Mouse (Mus musculus) right cerebral cortex, postnatal 36 days (tissue): Measurements from ENCODE around the gene Rgs6.

Experiments used
- DNase-seq, 2 experiments: peaks; one replicate each; pipeline ENCODE4 v3.0.0; 2022; ENCODE audit warnings: low spot score in 2 of 2, mixed read lengths in 1 of 2

The Rgs6 gene

GRCm38 (mm10) chr12:82855333-82856107 lies 267.4 kb downstream of the Rgs6 start:
- DNase-seq = peak in 1 of 2 experiments; percentile 41

DNA sequence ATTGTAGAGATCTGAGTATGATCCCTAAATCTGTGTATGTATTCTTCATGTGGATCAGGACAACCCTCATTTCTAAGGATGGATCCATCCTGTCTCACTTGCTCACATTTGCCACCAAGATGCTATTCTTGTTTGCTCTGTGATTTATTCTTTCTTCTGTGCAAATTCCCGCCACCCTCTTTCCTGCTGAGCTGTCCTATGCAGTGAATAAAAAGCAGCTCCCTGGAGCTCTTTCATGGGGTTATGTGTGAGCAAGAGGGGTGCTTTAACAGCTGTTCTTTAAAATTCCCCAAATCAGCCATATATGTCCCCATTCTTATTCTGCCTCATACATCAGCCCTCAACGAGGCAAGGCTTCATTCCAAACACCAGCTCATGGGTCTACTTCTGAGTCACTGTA lies 277.6 kb downstream of the Rgs6 start:
- DNase-seq = peak in 1 of 2 experiments; percentile 25

- DNase-seq = no peak
These were observed 292.6 kb downstream of the Rgs6 start for GRCm38 (mm10) chr12:82880711-82881110.

GRCm38 (mm10) chr12:82883079-82883478 lies 295.0 kb downstream of the Rgs6 start:
- no peak for DNase-seq

- no peak for DNase-seq
These were observed 307.1 kb downstream of the Rgs6 start for GRCm38 (mm10) chr12:82894971-82895838.

DNA sequence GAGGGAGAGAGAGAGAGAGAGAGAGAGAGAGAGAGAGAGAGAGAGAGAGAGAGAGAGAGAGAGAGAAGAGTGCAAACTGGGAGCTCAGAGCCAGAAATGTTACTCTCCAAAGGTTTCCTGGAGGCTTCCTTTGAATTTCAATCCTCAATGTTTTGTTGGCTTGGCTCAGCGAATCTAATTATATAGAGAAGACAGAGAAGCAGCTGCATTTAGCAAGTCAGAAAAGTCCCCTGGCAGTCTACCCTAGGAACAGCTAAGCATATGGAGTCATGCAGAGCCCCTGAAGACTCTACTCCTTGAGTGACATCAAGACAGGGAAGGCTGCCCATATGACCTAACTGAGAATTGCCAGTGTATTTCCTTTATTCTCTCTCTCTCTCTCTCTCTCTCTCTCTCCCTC lies 317.7 kb downstream of the Rgs6 start:
- peak; percentile 22 to 54 for DNase-seq

GRCm38 (mm10) chr12:82910846-82911245 lies 322.8 kb downstream of the Rgs6 start:
- DNase-seq = no peak

- no peak for DNase-seq
These were observed 326.0 kb downstream of the Rgs6 start for GRCm38 (mm10) chr12:82914127-82914526.

GRCm38 (mm10) chr12:82920146-82920545 lies 332.1 kb downstream of the Rgs6 start:
- no peak for DNase-seq

- no peak for DNase-seq
These were observed 333.4 kb downstream of the Rgs6 start for GRCm38 (mm10) chr12:82921287-82922015.

GRCm38 (mm10) chr12:82922856-82923506 lies 334.9 kb downstream of the Rgs6 start:
- DNase-seq = no peak

DNA sequence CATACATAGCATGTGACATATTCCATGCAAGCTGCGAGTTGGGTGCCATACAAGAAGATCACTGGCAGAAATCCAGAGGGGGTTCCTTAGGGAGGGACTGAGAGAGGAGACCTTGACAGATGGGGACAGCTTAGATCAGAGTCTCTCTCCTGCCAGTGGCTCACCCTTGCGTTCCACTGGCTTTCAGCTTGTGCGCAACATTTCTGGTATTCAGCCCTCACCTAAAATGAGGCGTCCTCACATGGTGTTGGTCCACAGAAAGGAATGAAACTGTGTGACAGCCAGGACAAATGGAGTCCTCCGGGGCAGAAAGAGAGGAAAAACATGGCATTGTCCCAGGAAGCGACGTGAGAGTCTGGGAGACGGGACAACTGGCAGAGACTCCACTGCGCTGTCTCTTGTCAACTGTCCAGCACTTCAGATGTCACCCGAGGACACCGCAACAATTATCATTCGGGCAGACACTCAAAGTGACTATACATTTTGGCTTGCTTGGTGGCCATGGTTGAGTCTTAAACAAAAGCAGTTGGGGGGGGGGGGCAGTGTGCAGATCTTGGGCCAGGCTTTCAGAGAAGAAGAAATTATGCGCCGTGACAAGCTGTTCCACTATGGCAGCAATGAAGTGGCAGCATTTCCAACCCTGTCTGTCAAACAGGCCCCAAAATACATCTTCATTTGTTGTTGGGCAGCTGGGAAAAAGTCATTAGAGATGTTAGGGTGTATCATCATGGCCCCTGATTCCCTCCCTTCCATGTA lies 344.8 kb downstream of the Rgs6 start:
- DNase-seq = no peak

DNA sequence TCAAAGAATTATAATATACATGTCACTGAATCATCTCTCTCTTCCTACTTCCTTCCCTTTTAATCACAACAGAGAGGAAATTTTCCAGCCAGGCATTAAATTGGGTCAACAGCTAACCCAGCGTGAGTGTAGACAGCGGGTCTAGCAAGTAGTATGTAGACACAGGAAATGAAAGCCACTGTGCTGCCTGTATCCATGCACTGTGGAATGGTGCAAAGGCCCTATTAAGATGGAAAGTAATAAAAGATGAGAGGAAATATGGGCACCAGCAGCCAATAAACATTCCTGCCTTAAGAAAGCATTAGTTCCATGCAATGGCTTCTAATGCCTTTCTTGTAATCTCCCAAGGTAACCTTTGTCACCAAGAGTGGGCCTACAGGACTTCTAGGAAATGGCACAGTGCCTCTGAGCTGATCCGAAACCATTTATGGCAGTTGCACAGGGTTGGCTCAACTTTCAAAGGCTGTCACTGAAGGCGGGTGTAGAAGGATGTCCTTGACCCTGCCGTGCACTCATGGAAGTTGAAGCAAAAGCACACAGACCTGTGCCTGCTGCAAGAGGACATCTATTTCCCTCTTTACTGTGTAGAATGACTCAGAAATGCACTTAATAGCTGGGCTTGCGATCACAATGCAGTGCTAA lies 347.1 kb downstream of the Rgs6 start:
- no peak for DNase-seq

GRCm38 (mm10) chr12:82935767-82936166 lies 347.7 kb downstream of the Rgs6 start:
- DNase-seq = no peak

GRCm38 (mm10) chr12:82940461-82940860 lies 352.4 kb downstream of the Rgs6 start:
- DNase-seq = no peak

DNA sequence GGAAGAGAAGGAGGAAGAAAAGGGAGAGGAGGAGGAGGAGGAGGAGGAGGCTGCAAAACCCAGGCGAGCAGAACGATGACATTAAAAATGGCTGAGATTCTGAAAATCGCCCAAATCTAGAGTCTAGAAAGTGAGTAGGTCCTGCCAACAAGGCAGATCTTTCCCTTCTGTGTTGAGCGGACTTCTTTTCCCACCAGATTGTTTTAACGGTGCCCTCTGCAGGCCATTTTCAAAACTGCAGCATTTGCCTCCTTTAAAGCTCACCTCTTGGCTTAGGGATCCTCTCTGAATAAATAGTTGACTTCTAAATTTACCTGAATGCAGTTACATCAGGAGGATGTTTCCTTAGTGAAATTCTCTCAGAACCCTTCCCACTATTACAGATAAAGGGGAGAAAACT lies 358.4 kb downstream of the Rgs6 start:
- peak; percentile 62 to 69 for DNase-seq

DNA sequence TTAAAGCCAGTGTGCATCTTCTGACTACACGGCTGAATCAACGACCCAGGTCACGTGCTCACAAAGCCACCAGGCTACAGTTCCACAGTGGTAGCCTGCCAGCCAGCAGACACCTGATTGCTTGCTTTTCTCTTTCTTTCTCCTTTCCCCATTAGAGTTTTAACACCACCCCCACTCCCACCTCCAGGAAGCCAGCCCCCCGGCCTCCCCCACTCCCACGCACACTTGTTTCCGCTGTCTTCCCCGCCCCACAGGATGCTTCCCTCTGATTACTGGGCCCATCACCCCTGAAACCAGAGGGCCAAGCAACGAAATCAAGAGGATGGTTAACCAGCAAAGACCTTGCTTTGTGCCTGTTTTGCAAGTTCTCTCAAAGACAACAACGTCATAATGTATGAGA lies 373.0 kb downstream of the Rgs6 start:
- DNase-seq = no peak

- no peak for DNase-seq
These were observed 373.8 kb downstream of the Rgs6 start for GRCm38 (mm10) chr12:82961852-82962251.

GRCm38 (mm10) chr12:82970521-82971105 lies 382.5 kb downstream of the Rgs6 start:
- DNase-seq = peak; percentile 60 to 78

DNA sequence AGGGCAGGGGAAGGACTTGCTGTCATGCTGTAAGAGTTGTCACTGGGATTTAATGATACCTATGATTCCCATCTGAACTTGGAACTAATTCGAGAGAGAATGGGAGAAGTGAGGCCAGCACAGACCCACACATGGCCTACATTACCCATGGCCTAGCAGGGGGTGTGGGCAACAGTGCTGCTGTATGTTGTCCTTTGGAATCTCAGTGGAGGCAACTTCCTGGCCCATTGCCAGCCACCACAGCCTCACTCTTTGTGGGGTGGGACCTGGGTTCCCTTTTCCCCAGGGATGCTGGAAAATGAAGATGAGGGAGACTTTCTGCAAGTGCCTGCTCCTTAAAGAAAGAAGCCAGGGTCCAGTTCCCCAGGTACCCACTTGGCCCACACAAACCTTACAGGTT lies 383.1 kb downstream of the Rgs6 start:
- peak in 1 of 2 experiments; percentile 44 for DNase-seq
